Mouse (Mus musculus): ENCODE data around the gene Tex21. TPM values are rescaled to one million over a fixed set of nuclear protein-coding genes. Genes with fewer than 3 reads are reported as not detected.

The Tex21 gene
- polyA plus RNA-seq, 1 experiment from 2014 or later: not detected

Other genes with a start within 250 kb of the Tex21 start
- 0.21 and 0.51 TPM in 2 replicates for gene Esr2, start 69.5 kb downstream of the Tex21 start, polyA plus RNA-seq (2015; fragmentation: Nextera tagmentation; extraction: Ambion mirVana)
- 33.1 and 34.1 TPM in 2 replicates for gene Mthfd1, start 8.6 kb upstream of the Tex21 start, polyA plus RNA-seq (2015; fragmentation: Nextera tagmentation; extraction: Ambion mirVana)
- 10.7 and 12.4 TPM in 2 replicates for gene Akap5, start 78.1 kb upstream of the Tex21 start, polyA plus RNA-seq (2015; fragmentation: Nextera tagmentation; extraction: Ambion mirVana)
- 13.1 and 14.1 TPM in 2 replicates for gene Zbtb25, start 122.9 kb upstream of the Tex21 start, polyA plus RNA-seq (2015; fragmentation: Nextera tagmentation; extraction: Ambion mirVana)
- gene Zbtb1, start 123.5 kb upstream of the Tex21 start, polyA plus RNA-seq (2015; fragmentation: Nextera tagmentation; extraction: Ambion mirVana): 3.7 and 3.9 TPM in 2 replicates
- 7.3 and 8.7 TPM in 2 replicates for gene Hspa2, start 157.4 kb upstream of the Tex21 start, polyA plus RNA-seq (2015; fragmentation: Nextera tagmentation; extraction: Ambion mirVana)
- gene Ppp1r36, start 170.8 kb upstream of the Tex21 start, polyA plus RNA-seq (2015; fragmentation: Nextera tagmentation; extraction: Ambion mirVana): 1.6 TPM in 2 replicates

Data from hindbrain, embryonic 15.5 days (tissue).